10 mouse cellular contexts compared by ENCODE assay signal in the genomic region with DNA sequence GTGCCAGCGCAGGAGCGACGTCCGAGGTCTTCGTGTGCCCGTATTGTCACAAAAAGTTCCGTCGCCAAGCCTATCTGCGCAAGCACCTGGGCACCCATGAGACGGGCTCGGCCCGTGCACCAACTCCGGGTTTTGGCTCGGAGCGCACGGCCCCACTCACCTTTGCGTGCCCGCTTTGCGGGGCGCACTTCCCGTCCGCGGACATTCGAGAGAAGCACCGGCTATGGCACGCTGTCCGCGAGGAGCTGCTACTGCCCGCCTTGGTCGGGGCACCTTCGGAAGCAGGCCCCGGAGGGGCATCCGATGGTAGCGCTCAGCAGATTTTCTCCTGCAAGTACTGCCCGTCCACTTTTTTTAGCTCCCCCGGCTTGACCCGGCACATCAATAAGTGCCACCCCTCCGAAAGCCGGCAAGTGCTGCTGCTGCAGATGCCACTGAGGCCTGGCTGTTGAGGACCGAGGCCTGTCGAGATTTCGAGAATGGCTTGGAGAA. TPM values are rescaled to one million over a fixed set of nuclear protein-coding genes. Genes with fewer than 3 reads are reported as not detected.
A peak's percentile ranks its signal among the peaks of the same experiment; 100 is the strongest.
DNase-seq lines count a peak whose midpoint lies in the region; ATAC-seq and TF ChIP-seq lines count a peak whose summit lies in the region.
"Had no signal": no experiment of that assay in that cellular context is flagged by ENCODE, and none has a peak within 500 bp of the region (broad histone marks: within the 10 kb centered on the region; RNA-seq: fewer than 3 reads in every experiment).

No protein-coding gene starts in this region.

- 0 out of 2 replicates have a peak, but pooled peaks have one; percentile 0 for ATAC-seq in forebrain, embryonic 16.5 days
- ATAC-seq in liver, embryonic 14.5 days (ENCODE audit: insufficient read depth): peak; percentile 13; the same call in 1 of the 2 replicates

- DNase-seq in gastrocnemius, postnatal 14 days: peak; percentile 8
- DNase-seq in gastrocnemius, adult 8-10 months (ENCODE audit: low spot score in 2 of 2): no peak
- DNase-seq in liver, embryonic 14.5 days (ENCODE audit: low read depth in 3 of 3, low spot score in 3 of 3): no peak
- DNase-seq in right cerebral cortex, adult 2 months (ENCODE audit: low spot score in 2 of 2): no peak
- no peak for DNase-seq in left cerebral cortex, postnatal 10 days (ENCODE audit: extremely low spot score in 1 of 2, low spot score in 2 of 2)
- no peak for DNase-seq in gastrocnemius, postnatal 36 days
- DNase-seq: cerebellum, adult 11 months had no signal

- H3K27me3 ChIP-seq in E14TG2a.4 (ENCODE audit: insufficient read depth, low read length): peaks cover 67% of the 10 kb centered on the region
- peaks cover 47% of the 10 kb centered on the region for H3K27me3 ChIP-seq in forebrain, embryonic 16.5 days (replicated peaks; ENCODE audit: control insufficient read depth, insufficient read depth, low read length)
- peaks cover 46% of the 10 kb centered on the region for H3K27me3 ChIP-seq in liver, embryonic 14.5 days (ENCODE audit: control insufficient read depth, insufficient read depth, low read length)

- peak overlapping the region; percentile 93 for H3K4me2 ChIP-seq in forebrain, embryonic 16.5 days (ENCODE audit: low read length)
- peak overlapping the region; percentile 60 for H3K4me2 ChIP-seq in liver, embryonic 14.5 days (ENCODE audit: low read depth)

- peak overlapping the region; percentile 85 for H3K4me3 ChIP-seq in E14TG2a.4 (replicated peaks; ENCODE audit: low read length)
- H3K4me3 ChIP-seq in forebrain, embryonic 16.5 days (replicated peaks; ENCODE audit: low read length): peak overlapping the region; percentile 57
- H3K4me3 ChIP-seq in liver, embryonic 14.5 days (ENCODE audit: insufficient read depth in 1 of 2, low read depth in 2 of 2, low read length in 2 of 2): no peak overlapping the region

- TF ChIP-seq EP300 in liver, embryonic 14.5 days (IDR thresholded peaks at IDR 0.05; ENCODE audit: low read depth): no peak

- intact Hi-C loops in gastrocnemius, postnatal 14 days (cut with DNase I; ENCODE audit: low total_unique reads): no loop called here
- intact Hi-C loops in left cerebral cortex, postnatal 10 days (cut with DNase I): no loop called here
- intact Hi-C loops in gastrocnemius, postnatal 36 days (cut with DNase I): no loop called here

- WGBS in forebrain, embryonic 16.5 days: 2% methylated on average over 42 of the region's 42 CpGs
- 7% methylated on average over 42 of the region's 42 CpGs for WGBS in liver, embryonic 14.5 days (ENCODE audit: insufficient replicate concordance)

- no peaks in the 10 kb centered on the region for H3K36me3 ChIP-seq in E14TG2a.4 (ENCODE audit: insufficient read depth, low read length)
- no peaks in the 10 kb centered on the region for H3K36me3 ChIP-seq in forebrain, embryonic 16.5 days (ENCODE audit: control insufficient read depth, insufficient read depth)
- no peaks in the 10 kb centered on the region for H3K36me3 ChIP-seq in liver, embryonic 14.5 days (replicated peaks; ENCODE audit: control insufficient read depth, insufficient read depth, low read depth)

- no peak for TF ChIP-seq CTCF in E14TG2a.4 (conservative IDR thresholded peaks at IDR 0.05; ENCODE audit: low read length)
- TF ChIP-seq CTCF in liver, embryonic 14.5 days (IDR thresholded peaks at IDR 0.05; ENCODE audit: low read depth): no peak

- H3K9me3 ChIP-seq in E14TG2a.4 (ENCODE audit: low read length): no peaks in the 10 kb centered on the region
- H3K9me3 ChIP-seq in forebrain, embryonic 16.5 days (ENCODE audit: control insufficient read depth, low read length): no peaks in the 10 kb centered on the region
- H3K9me3 ChIP-seq in liver, embryonic 14.5 days (ENCODE audit: control insufficient read depth, low read length): no peaks in the 10 kb centered on the region

- no peak overlapping the region for H3K9ac ChIP-seq in forebrain, embryonic 16.5 days (replicated peaks; ENCODE audit: low read depth, low read length)
- H3K9ac ChIP-seq in liver, embryonic 14.5 days (replicated peaks): no peak overlapping the region

- no peak overlapping the region for H3K27ac ChIP-seq in forebrain, embryonic 16.5 days (ENCODE audit: low read length)
- H3K27ac ChIP-seq in liver, embryonic 14.5 days: no peak overlapping the region

- peaks cover 15% of the 10 kb centered on the region for H3K4me1 ChIP-seq in E14TG2a.4 (replicated peaks; ENCODE audit: low read depth, low read length)
- peaks cover 24% of the 10 kb centered on the region for H3K4me1 ChIP-seq in forebrain, embryonic 16.5 days (replicated peaks; ENCODE audit: control insufficient read depth, insufficient read depth, low read length)
- H3K4me1 ChIP-seq in liver, embryonic 14.5 days (replicated peaks; ENCODE audit: control insufficient read depth in 2 of 2, insufficient read depth in 2 of 2, low read length in 1 of 2): no peaks in the 10 kb centered on the region

RNA-seq across cellular contexts. Expression of a gene that starts 1.3 kb away (rescaled TPM):
- total RNA-seq in gastrocnemius, postnatal 14 days (2021): not detected
- total RNA-seq in gastrocnemius, adult 8-10 months (2022): not detected
- 1.6 and 1.7 TPM in 2 replicates for polyA plus RNA-seq in forebrain, embryonic 16.5 days (2015; fragmentation: Nextera tagmentation; extraction: Ambion mirVana)
- polyA plus RNA-seq in liver, embryonic 14.5 days (2012; rRNA removed): not detected in 2 replicates
- polyA plus RNA-seq in liver, embryonic 14.5 days (2014; fragmentation: Nextera tagmentation; extraction: Ambion mirVana): not detected in 2 replicates
- total RNA-seq in left cerebral cortex, postnatal 10 days (2021): under 1 TPM; 0.51 to 0.77 TPM
- not detected for total RNA-seq in gastrocnemius, postnatal 36 days (2021)

RNA-seq across cellular contexts. Expression of a gene that starts 35.5 kb away (rescaled TPM):
- total RNA-seq in gastrocnemius, postnatal 14 days (2021): under 1 TPM; 0.13 to 0.25 TPM
- under 1 TPM in 1 of 4 experiments, not detected in 3; 0.15 TPM for total RNA-seq in gastrocnemius, adult 8-10 months (2022)
- not detected in 2 replicates for polyA plus RNA-seq in forebrain, embryonic 16.5 days (2015; fragmentation: Nextera tagmentation; extraction: Ambion mirVana)
- polyA plus RNA-seq in liver, embryonic 14.5 days (2012; rRNA removed): not detected in 2 replicates
- not detected in 2 replicates for polyA plus RNA-seq in liver, embryonic 14.5 days (2014; fragmentation: Nextera tagmentation; extraction: Ambion mirVana)
- not detected for total RNA-seq in left cerebral cortex, postnatal 10 days (2021)
- total RNA-seq in gastrocnemius, postnatal 36 days (2021): under 1 TPM; 0.30 to 0.31 TPM
- total RNA-seq: layer of hippocampus, postnatal 14 days had no signal

Comparison
In these comparisons a context has a peak if more than half of its experiments do, and no peak if none do; other contexts are left out.
1. H3K4me3 ChIP-seq: peak in E14TG2a.4 (single experiment) and forebrain, embryonic 16.5 days (single experiment); none in liver, embryonic 14.5 days (0 of 2).